Mouse (Mus musculus) MEL-GATA-1-ER (cell line): ENCODE data around the gene Olfr1369-ps1.

ENCODE experiments used
- DNase-seq: peaks from one replicate; pipeline ENCODE4 v3.0.0-alpha.2; 2012; ENCODE audit warnings: low read depth; ENCODE audit errors: extremely low read depth

The Olfr1369-ps1 gene

GRCm38 (mm10) chr13:21168371-21169011 is 57.2 kb downstream of the Olfr1369-ps1 start:
- no peak for DNase-seq
